Comparison of ENCODE assay signal across 14 mouse cellular contexts in genomic region chr1:71231211-71231610, GRCm38 (mm10).
"Had no signal": no experiment of that assay in that cellular context is flagged by ENCODE, and none has a peak within 500 bp of the region (broad histone marks: within the 10 kb centered on the region; RNA-seq: fewer than 3 reads in every experiment).

No protein-coding gene starts in this region.

- H3K4me1 ChIP-seq: hindbrain, embryonic 15.5 days; limb, embryonic 12.5 days; lung, embryonic 15.5 days; midbrain, embryonic 12.5 days; neural tube, embryonic 13.5 days; stomach, embryonic 15.5 days had no signal

- H3K4me3 ChIP-seq: hindbrain, embryonic 15.5 days; limb, embryonic 12.5 days; lung, embryonic 15.5 days; midbrain, embryonic 12.5 days; neural tube, embryonic 13.5 days; stomach, embryonic 15.5 days had no signal

- ATAC-seq: midbrain, embryonic 16.5 days had no signal

- H3K27me3 ChIP-seq: hindbrain, embryonic 15.5 days; limb, embryonic 12.5 days; lung, embryonic 15.5 days; midbrain, embryonic 12.5 days; neural tube, embryonic 13.5 days; stomach, embryonic 15.5 days had no signal

- DNase-seq: layer of hippocampus, adult 9-11 months; layer of hippocampus, postnatal 36 days; lung, postnatal 14 days; right cerebral cortex, postnatal 14 days; thymus, adult 2 months; thymus, postnatal 25 days had no signal

- H3K36me3 ChIP-seq: hindbrain, embryonic 15.5 days; limb, embryonic 12.5 days; lung, embryonic 15.5 days; midbrain, embryonic 12.5 days; neural tube, embryonic 13.5 days; stomach, embryonic 15.5 days had no signal

- H3K9ac ChIP-seq: hindbrain, embryonic 15.5 days; limb, embryonic 12.5 days; liver, embryonic 14.5 days; lung, embryonic 15.5 days; midbrain, embryonic 12.5 days; neural tube, embryonic 13.5 days; stomach, embryonic 15.5 days had no signal

- H3K9me3 ChIP-seq: hindbrain, embryonic 15.5 days; limb, embryonic 12.5 days; lung, embryonic 15.5 days; midbrain, embryonic 12.5 days; neural tube, embryonic 13.5 days; stomach, embryonic 15.5 days had no signal

- H3K27ac ChIP-seq: hindbrain, embryonic 15.5 days; limb, embryonic 12.5 days; liver, embryonic 14.5 days; lung, embryonic 15.5 days; midbrain, embryonic 12.5 days; neural tube, embryonic 13.5 days; stomach, embryonic 15.5 days had no signal

- H3K4me2 ChIP-seq: hindbrain, embryonic 15.5 days; limb, embryonic 12.5 days; lung, embryonic 15.5 days; midbrain, embryonic 12.5 days; neural tube, embryonic 13.5 days; stomach, embryonic 15.5 days had no signal
